Mouse (Mus musculus): Measurements from ENCODE around the gene Rptor. TPM values are rescaled to one million over a fixed set of nuclear protein-coding genes. Genes with fewer than 3 reads are reported as not detected.

Gene Rptor
- polyA plus RNA-seq, 1 experiment from 2014 or later, result 9.1 TPM

DNA sequence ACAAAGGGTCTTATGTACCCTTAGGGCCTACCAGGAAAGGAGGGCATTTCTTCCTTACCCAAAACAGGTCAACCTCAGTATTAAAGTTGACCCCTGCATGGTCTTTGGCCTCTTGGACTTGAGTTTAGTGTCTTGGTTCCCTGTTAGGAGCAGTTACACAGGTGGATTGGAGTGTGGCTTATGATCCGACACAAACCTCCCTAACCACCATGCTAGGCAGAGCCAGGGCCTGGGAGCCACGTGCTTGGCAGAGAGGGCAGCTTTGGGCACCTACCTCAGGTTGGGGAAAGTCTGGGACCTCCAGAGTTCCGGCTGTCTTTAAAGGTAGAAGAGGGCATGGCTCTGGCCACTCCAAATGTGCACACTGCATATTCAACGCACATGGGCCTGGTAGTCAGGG, 316.7 kb downstream of the Rptor start:
- H3K27me3 ChIP-seq (ENCODE audit: insufficient read depth, low read length), result no peaks in the 10 kb centered on the region
- peaks cover 27% of the 10 kb centered on the region for H3K4me1 ChIP-seq (ENCODE audit: insufficient read depth, low read length)
- no peak overlapping the region for H3K4me3 ChIP-seq (ENCODE audit: low read length)
- peaks cover 27% of the 10 kb centered on the region for H3K36me3 ChIP-seq (ENCODE audit: insufficient read depth, low read length)
- no peak overlapping the region for H3K9ac ChIP-seq (replicated peaks; ENCODE audit: low read length)
- 92% methylated on average over 4 of the region's 4 CpGs for WGBS
- no peak overlapping the region for H3K27ac ChIP-seq (ENCODE audit: low read length)
- ATAC-seq (ENCODE audit: low FRiP score, low TSS enrichment), result no peak
- H3K4me2 ChIP-seq (replicated peaks; ENCODE audit: low read depth, low read length), result no peak overlapping the region
- no peaks in the 10 kb centered on the region for H3K9me3 ChIP-seq (ENCODE audit: low read length)

GRCm38 (mm10) chr11:119919897-119920296, 317.2 kb downstream of the Rptor start:
- H3K27ac ChIP-seq (ENCODE audit: low read length), result no peak overlapping the region
- H3K4me2 ChIP-seq (replicated peaks; ENCODE audit: low read depth, low read length), result no peak overlapping the region
- WGBS, result 65% methylated on average over 8 of the region's 8 CpGs
- no peak overlapping the region for H3K9ac ChIP-seq (replicated peaks; ENCODE audit: low read length)
- no peak for ATAC-seq (ENCODE audit: low FRiP score, low TSS enrichment)
- no peak overlapping the region for H3K4me3 ChIP-seq (ENCODE audit: low read length)
- H3K4me1 ChIP-seq (ENCODE audit: insufficient read depth, low read length), result peaks cover 22% of the 10 kb centered on the region
- H3K9me3 ChIP-seq (ENCODE audit: low read length), result no peaks in the 10 kb centered on the region
- peaks cover 27% of the 10 kb centered on the region for H3K36me3 ChIP-seq (ENCODE audit: insufficient read depth, low read length)
- H3K27me3 ChIP-seq (ENCODE audit: insufficient read depth, low read length), result no peaks in the 10 kb centered on the region

DNA sequence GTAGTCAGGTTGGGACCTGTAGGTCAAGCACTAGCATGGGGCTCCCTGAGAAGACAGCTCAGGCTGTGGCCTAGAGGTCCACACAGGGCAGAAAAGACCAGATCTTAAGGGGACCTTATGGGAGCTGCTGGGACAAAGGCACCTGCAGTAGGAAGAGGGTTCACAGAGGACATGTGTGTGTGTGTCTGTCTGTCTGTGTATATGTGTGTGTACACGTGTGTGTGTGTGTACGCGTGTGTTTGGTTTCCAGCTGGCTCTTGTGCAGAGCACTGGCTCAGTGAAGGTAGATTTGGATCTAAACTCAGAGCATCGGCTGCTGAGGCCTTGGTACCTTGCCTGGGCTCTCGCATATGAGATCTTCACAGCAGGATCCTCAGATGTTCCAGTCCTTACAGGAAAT, 318.0 kb downstream of the Rptor start:
- ATAC-seq (ENCODE audit: low FRiP score, low TSS enrichment), result no peak
- H3K4me2 ChIP-seq (replicated peaks; ENCODE audit: low read depth, low read length), result no peak overlapping the region

GRCm38 (mm10) chr11:119925176-119925575, 322.5 kb downstream of the Rptor start:
- Histone ChIP-seq H3K4me3 (ENCODE audit: low read length) (no peak overlapping the region), H3K4me1 (ENCODE audit: insufficient read depth, low read length) (no peaks in the 10 kb centered on the region), H3K36me3 (ENCODE audit: insufficient read depth, low read length) (no peaks in the 10 kb centered on the region), H3K27me3 (ENCODE audit: insufficient read depth, low read length) (no peaks in the 10 kb centered on the region), H3K9me3 (ENCODE audit: low read length) (no peaks in the 10 kb centered on the region), H3K9ac (replicated peaks; ENCODE audit: low read length) (no peak overlapping the region), H3K4me2 (replicated peaks; ENCODE audit: low read depth, low read length) (no peak overlapping the region), H3K27ac (ENCODE audit: low read length) (no peak overlapping the region)
- ATAC-seq (ENCODE audit: low FRiP score, low TSS enrichment), result no peak
- 69% methylated on average over 5 of the region's 5 CpGs for WGBS

More for the DNA sequence above, 318.0 kb downstream of the Rptor start:
- Histone ChIP-seq H3K9ac (replicated peaks; ENCODE audit: low read length) (no peak overlapping the region), H3K9me3 (ENCODE audit: low read length) (no peaks in the 10 kb centered on the region), H3K27ac (ENCODE audit: low read length) (no peak overlapping the region), H3K27me3 (ENCODE audit: insufficient read depth, low read length) (no peaks in the 10 kb centered on the region), H3K36me3 (ENCODE audit: insufficient read depth, low read length) (peaks cover 27% of the 10 kb centered on the region), H3K4me3 (ENCODE audit: low read length) (no peak overlapping the region), H3K4me1 (ENCODE audit: insufficient read depth, low read length) (peaks cover 15% of the 10 kb centered on the region)
- WGBS, result 87% methylated on average over 5 of the region's 5 CpGs

DNA sequence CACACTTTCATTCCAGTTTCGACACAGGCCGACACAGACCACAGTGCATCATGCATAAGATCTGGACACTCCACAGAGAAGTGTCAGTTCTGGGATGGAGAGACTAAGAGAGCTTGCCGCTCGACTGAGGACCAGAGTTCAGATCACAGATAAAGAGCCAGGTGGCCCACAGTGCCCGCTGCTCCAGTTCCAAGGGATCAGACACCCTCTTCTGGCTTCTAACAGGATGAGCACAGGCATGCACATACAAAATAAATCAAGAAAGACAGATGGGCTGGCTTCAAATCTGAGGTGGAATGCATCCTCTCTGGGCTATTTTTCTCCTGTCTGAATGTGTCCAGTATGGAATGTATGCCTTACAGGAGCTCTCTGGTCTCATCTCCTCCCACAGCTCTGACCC, 324.1 kb downstream of the Rptor start:
- H3K36me3 ChIP-seq (ENCODE audit: insufficient read depth, low read length), result no peaks in the 10 kb centered on the region
- H3K27me3 ChIP-seq (ENCODE audit: insufficient read depth, low read length), result no peaks in the 10 kb centered on the region
- H3K4me2 ChIP-seq (replicated peaks; ENCODE audit: low read depth, low read length), result no peak overlapping the region
- H3K9me3 ChIP-seq (ENCODE audit: low read length), result no peaks in the 10 kb centered on the region
- no peak overlapping the region for H3K9ac ChIP-seq (replicated peaks; ENCODE audit: low read length)
- no peak for ATAC-seq (ENCODE audit: low FRiP score, low TSS enrichment)
- H3K27ac ChIP-seq (ENCODE audit: low read length), result no peak overlapping the region
- no peak overlapping the region for H3K4me3 ChIP-seq (ENCODE audit: low read length)
- 53% methylated on average over 5 of the region's 5 CpGs for WGBS
- H3K4me1 ChIP-seq (ENCODE audit: insufficient read depth, low read length), result 0 out of 2 replicates have a peak, but pooled peaks cover 2% of the 10 kb centered on the region

DNA sequence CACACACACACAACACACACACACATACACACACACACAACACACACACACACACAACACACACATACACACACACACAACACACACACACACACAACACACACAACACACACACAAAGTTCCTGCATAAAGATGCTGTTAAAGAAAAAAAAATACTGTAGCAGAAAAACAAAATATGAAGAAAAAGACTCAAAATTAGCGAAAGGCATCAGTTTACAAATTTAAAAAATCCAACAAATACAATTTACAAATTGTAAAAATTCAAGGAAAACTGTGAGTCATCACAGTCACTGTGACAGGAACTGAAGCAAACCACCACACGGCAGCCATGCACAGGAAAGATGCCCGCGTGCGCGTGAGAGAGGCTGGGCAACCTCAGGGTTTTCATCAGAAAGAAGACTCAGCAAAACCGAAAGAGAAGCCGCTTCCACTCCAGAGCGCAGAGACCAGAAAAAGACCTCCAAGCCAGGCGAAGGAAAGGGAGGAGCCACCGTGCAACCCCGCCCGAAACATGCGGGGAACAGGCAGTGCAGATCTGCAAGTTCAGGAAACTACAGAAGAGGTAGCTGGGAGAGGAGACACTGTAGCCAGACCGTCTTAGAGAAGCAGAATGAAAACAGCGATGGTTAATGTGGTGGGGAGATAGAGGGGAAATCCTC, 325.4 kb downstream of the Rptor start:
- Histone ChIP-seq H3K4me3 (ENCODE audit: low read length) (0 out of 2 replicates have a peak overlapping the region, but pooled peaks have one; percentile 6), H3K4me1 (ENCODE audit: insufficient read depth, low read length) (0 out of 2 replicates have a peak, but pooled peaks cover 13% of the 10 kb centered on the region), H3K27ac (ENCODE audit: low read length) (no peak overlapping the region), H3K4me2 (replicated peaks; ENCODE audit: low read depth, low read length) (0 out of 2 replicates have a peak overlapping the region, but pooled peaks have one; percentile 14), H3K27me3 (ENCODE audit: insufficient read depth, low read length) (no peaks in the 10 kb centered on the region), H3K36me3 (ENCODE audit: insufficient read depth, low read length) (no peaks in the 10 kb centered on the region), H3K9ac (replicated peaks; ENCODE audit: low read length) (no peak overlapping the region), H3K9me3 (ENCODE audit: low read length) (no peaks in the 10 kb centered on the region)
- 70% methylated on average over 16 of the region's 16 CpGs for WGBS
- ATAC-seq (ENCODE audit: low FRiP score, low TSS enrichment), result no peak

GRCm38 (mm10) chr11:119929603-119930265, 327.0 kb downstream of the Rptor start:
- no peak for ATAC-seq (ENCODE audit: low FRiP score, low TSS enrichment)
- 75% methylated on average over 6 of the region's 6 CpGs for WGBS
- no peaks in the 10 kb centered on the region for H3K27me3 ChIP-seq (ENCODE audit: insufficient read depth, low read length)
- H3K4me2 ChIP-seq (replicated peaks; ENCODE audit: low read depth, low read length), result no peak overlapping the region
- no peak overlapping the region for H3K4me3 ChIP-seq (ENCODE audit: low read length)
- no peak overlapping the region for H3K9ac ChIP-seq (replicated peaks; ENCODE audit: low read length)
- H3K27ac ChIP-seq (ENCODE audit: low read length), result no peak overlapping the region
- peaks cover 24% of the 10 kb centered on the region for H3K4me1 ChIP-seq (ENCODE audit: insufficient read depth, low read length)
- H3K36me3 ChIP-seq (ENCODE audit: insufficient read depth, low read length), result no peaks in the 10 kb centered on the region
- H3K9me3 ChIP-seq (ENCODE audit: low read length), result no peaks in the 10 kb centered on the region

DNA sequence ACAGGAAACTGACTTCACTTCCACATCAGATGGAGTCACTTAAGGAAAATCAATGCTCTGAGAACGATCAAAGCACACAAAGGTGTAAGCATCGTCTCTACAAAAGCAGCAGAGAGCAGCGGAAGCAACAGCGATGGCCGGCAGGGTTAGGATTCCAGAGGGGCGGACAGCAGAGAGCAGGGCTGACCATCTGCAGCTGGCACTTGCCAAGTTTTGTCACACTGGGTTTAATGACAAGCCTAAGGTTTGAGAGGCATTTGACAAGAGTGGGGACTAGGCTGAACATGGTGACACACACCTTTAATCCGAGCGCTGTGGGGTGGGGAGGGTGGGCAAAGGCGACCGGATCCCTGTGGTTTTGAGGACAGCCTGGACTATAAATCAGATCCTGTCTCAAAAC, 329.1 kb downstream of the Rptor start:
- 0 out of 2 replicates have a peak overlapping the region, but pooled peaks have one; percentile 43 for H3K27ac ChIP-seq (ENCODE audit: low read length)
- no peaks in the 10 kb centered on the region for H3K9me3 ChIP-seq (ENCODE audit: low read length)
- H3K4me1 ChIP-seq (ENCODE audit: insufficient read depth, low read length), result peaks cover 30% of the 10 kb centered on the region
- H3K36me3 ChIP-seq (ENCODE audit: insufficient read depth, low read length), result no peaks in the 10 kb centered on the region
- peak overlapping the region; percentile 18 for H3K4me2 ChIP-seq (replicated peaks; ENCODE audit: low read depth, low read length)
- no peak overlapping the region for H3K9ac ChIP-seq (replicated peaks; ENCODE audit: low read length)
- ATAC-seq (ENCODE audit: low FRiP score, low TSS enrichment), result no peak
- H3K27me3 ChIP-seq (ENCODE audit: insufficient read depth, low read length), result no peaks in the 10 kb centered on the region
- 46% methylated on average over 10 of the region's 10 CpGs for whole genome bisulfite sequencing
- H3K4me3 ChIP-seq (ENCODE audit: low read length), result no peak overlapping the region

DNA sequence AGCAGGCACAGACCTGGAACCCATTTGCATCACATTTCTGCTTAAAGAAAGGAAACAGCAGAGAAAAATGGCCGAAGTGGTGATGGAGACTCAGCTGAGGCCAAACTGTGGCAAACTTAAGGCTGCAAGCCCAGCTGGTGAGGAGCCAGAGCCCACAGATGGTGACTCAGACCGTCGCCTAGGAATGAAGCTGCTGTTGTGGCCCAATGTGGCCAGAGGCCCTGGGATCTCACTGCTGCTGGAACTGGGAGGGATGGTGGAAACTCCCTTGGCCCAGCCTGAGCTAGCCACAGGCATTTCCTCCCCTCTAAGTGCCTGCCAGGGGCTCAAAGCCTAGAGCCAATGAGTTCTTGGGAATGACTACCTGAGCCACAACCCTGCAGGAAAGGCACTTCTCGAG, 330.4 kb downstream of the Rptor start:
- H3K4me1 ChIP-seq (ENCODE audit: insufficient read depth, low read length), result peaks cover 42% of the 10 kb centered on the region
- no peaks in the 10 kb centered on the region for H3K27me3 ChIP-seq (ENCODE audit: insufficient read depth, low read length)
- 73% methylated on average over 4 of the region's 4 CpGs for WGBS
- no peak overlapping the region for H3K4me3 ChIP-seq (ENCODE audit: low read length)
- no peaks in the 10 kb centered on the region for H3K9me3 ChIP-seq (ENCODE audit: low read length)
- H3K36me3 ChIP-seq (ENCODE audit: insufficient read depth, low read length), result no peaks in the 10 kb centered on the region
- 0 out of 2 replicates have a peak overlapping the region, but pooled peaks have one; percentile 4 for H3K27ac ChIP-seq (ENCODE audit: low read length)
- no peak for ATAC-seq (ENCODE audit: low FRiP score, low TSS enrichment)
- no peak overlapping the region for H3K9ac ChIP-seq (replicated peaks; ENCODE audit: low read length)
- H3K4me2 ChIP-seq (replicated peaks; ENCODE audit: low read depth, low read length), result no peak overlapping the region
